Mouse (Mus musculus) neural tube, embryonic 12.5 days (tissue): ENCODE measurements at regions not wholly inside any gene's neighbourhood (a gene's known extent, or its start where the extent isn't known, plus 50 kb on each side); places are given as distances from the start of the nearest gene placed in this dataset.
"Not testable (repeated sequence)": the region's sequence is repeated elsewhere in the genome, so short reads cannot be mapped to it uniquely, and the experiment has no call there.

Source experiments
- ATAC-seq: fragments of 200-750 bp; cut with Nextera tagmentation; 2 replicates; pipeline ENCODE4 v1.8.0; 2017; ENCODE audit warnings: low read depth, mild to moderate bottlenecking, moderate TSS enrichment, moderate library complexity; ENCODE audit not compliant: low FRiP score
- H3K27ac ChIP-seq: fragments of 300-500 bp; sonication (generic); 2 replicates; pipeline ENCODE4 v1.5.1; 2016
- H3K27me3 ChIP-seq: fragments of 300-500 bp; sonication (generic); replicated peaks from 2 replicates; pipeline ENCODE4 v1.6.1; 2016; ENCODE audit warnings: mild to moderate bottlenecking
- H3K36me3 ChIP-seq: fragments of 300-500 bp; sonication (generic); 2 replicates; pipeline ENCODE4 v1.6.1; 2016; ENCODE audit warnings: mild to moderate bottlenecking
- H3K4me1 ChIP-seq: fragments of 300-500 bp; sonication (generic); 2 replicates; pipeline ENCODE4 v1.6.1; 2016
- H3K4me2 ChIP-seq: fragments of 300-500 bp; sonication (generic); replicated peaks from 2 replicates; pipeline ENCODE4 v1.6.1; 2016; ENCODE audit warnings: mild to moderate bottlenecking
- H3K4me3 ChIP-seq: fragments of 300-500 bp; sonication (generic); 2 replicates; pipeline ENCODE4 v1.5.1; 2016
- H3K9ac ChIP-seq: fragments of 300-500 bp; sonication (generic); 2 replicates; pipeline ENCODE4 v1.6.1; 2016; ENCODE audit warnings: mild to moderate bottlenecking
- H3K9me3 ChIP-seq: fragments of 300-500 bp; sonication (generic); 2 replicates; pipeline ENCODE4 v1.6.1; 2016; ENCODE audit warnings: mild to moderate bottlenecking
- WGBS: fragments of 180-500 bp; shearing (Covaris S2); methylation state at CpG from one replicate; pipeline ENCODE4 v1.1.7; 2016; 5-methylcytosine and 5-hydroxymethylcytosine counted together

DNA sequence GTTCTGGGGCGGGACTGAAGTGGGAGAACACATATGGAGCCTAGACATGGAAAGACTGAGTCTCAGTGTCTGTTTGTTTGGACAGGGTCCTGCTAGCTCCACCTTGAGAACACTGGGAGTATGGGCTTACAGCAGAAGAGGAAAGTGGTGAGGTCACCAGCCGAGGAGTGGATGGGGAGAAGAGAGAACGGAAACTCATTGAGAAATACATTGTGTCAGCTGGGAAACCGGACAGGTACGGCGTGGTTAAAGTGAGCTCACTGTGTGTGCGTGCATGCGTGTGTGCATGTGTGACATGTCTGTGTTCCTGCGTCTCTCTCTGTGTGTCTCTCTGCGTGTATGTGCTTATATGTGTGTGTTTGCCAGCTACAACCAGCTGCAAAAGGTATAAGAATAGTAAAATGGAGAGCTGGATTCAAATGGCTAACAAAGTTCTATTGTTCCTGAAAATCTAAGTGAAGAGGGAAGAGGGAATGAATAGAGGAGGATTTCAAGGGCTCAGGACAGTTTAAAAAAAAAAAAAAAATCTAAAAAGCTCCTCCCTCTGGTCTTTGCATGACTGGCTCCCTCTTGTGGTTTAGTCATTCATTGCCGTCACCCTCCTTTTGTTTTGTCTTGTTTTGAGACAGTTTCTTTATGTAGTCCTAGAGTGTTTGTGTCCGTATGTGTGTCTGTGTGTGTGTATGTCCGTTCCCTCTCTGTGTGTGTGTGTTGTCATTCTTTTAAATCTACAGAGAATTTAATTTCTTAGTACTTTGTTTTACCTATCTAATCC lies 52.0 kb upstream of the Ak4 start:
- 68% methylated on average over 13 of the region's 13 CpGs for WGBS
- no peaks in the 10 kb centered on the region for H3K9me3 ChIP-seq
- no peak overlapping the region for H3K9ac ChIP-seq
- no peak overlapping the region for H3K4me3 ChIP-seq
- H3K36me3 ChIP-seq = no peaks in the 10 kb centered on the region
- no peak overlapping the region for H3K4me2 ChIP-seq
- H3K27ac ChIP-seq = no peak overlapping the region
- peak; percentile 48; the same call in 1 of the 2 replicates for ATAC-seq
- H3K27me3 ChIP-seq = no peaks in the 10 kb centered on the region
- H3K4me1 ChIP-seq = no peaks in the 10 kb centered on the region

DNA sequence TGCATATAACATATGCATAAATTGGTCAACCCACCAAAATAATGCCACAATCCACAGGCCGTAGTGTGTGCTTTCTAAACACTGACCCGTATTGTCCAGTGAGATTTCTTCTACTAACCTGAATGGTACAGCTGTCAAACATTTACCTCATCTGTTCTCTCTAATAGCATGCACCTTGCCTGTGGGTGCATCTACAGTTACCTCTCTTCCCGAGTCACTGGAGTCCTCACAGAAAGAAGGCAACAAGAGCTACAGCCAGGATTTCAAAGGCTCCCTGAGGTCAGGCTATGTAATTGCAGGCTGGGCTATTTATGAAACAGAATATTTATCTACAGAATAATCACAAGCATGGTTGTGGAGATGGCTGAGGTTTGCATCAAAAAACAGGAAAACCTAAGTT lies 53.8 kb upstream of the Ak4 start:
- Histone ChIP-seq H3K4me1 (no peaks in the 10 kb centered on the region), H3K4me2 (no peak overlapping the region), H3K9me3 (no peaks in the 10 kb centered on the region), H3K27ac (no peak overlapping the region), H3K4me3 (no peak overlapping the region), H3K36me3 (no peaks in the 10 kb centered on the region), H3K27me3 (no peaks in the 10 kb centered on the region), H3K9ac (no peak overlapping the region)
- ATAC-seq = no peak
- 86% methylated on average over 3 of the region's 3 CpGs for WGBS

GRCm38 (mm10) chr4:101364716-101365115 lies 54.4 kb upstream of the Ak4 start:
- no peak overlapping the region for H3K4me3 ChIP-seq
- no peak overlapping the region for H3K9ac ChIP-seq
- no peak overlapping the region for H3K4me2 ChIP-seq
- no peak for ATAC-seq
- no peaks in the 10 kb centered on the region for H3K4me1 ChIP-seq
- H3K27me3 ChIP-seq = no peaks in the 10 kb centered on the region
- H3K27ac ChIP-seq = no peak overlapping the region
- no peaks in the 10 kb centered on the region for H3K9me3 ChIP-seq
- H3K36me3 ChIP-seq = no peaks in the 10 kb centered on the region
- WGBS = 86% methylated on average over 2 of the region's 2 CpGs

DNA sequence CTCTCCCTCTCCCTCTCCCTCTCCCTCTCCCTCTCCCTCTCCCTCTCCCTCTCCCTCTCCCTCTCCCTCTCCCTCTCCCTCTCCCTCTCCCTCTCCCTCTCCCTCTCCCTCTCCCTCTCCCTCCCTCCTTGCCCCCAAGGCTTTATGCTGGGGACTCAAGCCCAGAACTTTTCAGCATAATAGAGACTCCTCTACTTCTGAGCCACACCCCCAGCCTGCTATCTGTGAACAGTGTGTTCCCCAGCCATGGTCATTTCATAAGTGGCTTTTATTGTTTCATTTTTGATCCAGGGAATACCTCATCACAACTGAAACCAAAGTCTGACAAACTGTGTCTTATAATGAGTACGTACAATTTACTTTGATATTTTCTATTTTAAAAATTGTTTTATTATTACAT lies 55.8 kb upstream of the Ak4 start:
- H3K27ac ChIP-seq, H3K9me3 ChIP-seq, H3K4me2 ChIP-seq, ATAC-seq, H3K4me1 ChIP-seq, H3K27me3 ChIP-seq, H3K9ac ChIP-seq, H3K4me3 ChIP-seq, H3K36me3 ChIP-seq: not testable (repeated sequence)
- 91% methylated on average over 1 of the region's 1 CpGs for WGBS

DNA sequence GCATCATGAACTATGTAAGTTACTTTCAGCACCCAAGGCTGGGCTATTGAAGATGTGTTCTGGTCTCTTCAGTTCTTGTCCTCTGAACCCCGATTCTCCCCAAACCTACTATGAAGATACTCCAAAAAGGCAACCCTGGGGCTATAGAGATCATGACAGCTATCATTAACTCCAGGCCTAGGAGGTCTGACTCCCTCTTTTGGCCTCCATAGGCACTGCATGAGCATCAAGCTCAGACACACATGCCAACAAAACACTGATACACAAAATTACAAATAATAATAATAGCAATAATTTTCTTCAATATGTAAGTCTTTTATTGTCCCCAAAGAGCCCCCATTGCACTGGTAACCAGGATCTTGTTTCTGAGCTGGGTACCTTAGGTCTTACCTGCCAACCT lies 57.3 kb upstream of the Ak4 start:
- no peak for ATAC-seq
- Histone ChIP-seq H3K4me1 (peaks cover 10% of the 10 kb centered on the region), H3K9me3 (no peaks in the 10 kb centered on the region), H3K4me2 (no peak overlapping the region), H3K27ac (no peak overlapping the region), H3K36me3 (no peaks in the 10 kb centered on the region), H3K4me3 (no peak overlapping the region), H3K27me3 (no peaks in the 10 kb centered on the region), H3K9ac (no peak overlapping the region)
- WGBS = 94% methylated on average over 1 of the region's 1 CpGs

DNA sequence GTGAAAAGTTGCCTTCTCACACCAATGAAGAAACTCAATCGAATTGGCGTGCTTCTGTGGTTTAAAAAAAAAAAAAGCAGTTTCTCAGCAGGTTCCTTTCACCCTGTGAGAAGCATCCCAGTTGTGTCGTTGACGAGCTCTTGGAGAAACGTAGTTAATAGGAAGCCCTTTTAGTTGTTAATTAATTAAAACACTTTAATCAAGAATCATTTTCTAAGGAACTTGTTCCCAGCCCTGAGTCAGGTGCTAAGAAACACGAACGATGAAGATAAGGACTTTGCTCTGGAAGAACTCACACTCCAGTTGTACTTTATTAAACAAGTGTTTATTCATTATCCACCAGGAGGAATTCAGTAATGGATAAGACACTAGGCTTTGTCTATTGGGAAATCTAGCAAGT lies 58.8 kb upstream of the Ak4 start:
- no peak for ATAC-seq
- Histone ChIP-seq H3K4me2 (no peak overlapping the region), H3K27me3 (no peaks in the 10 kb centered on the region), H3K9ac (no peak overlapping the region), H3K4me1 (peaks cover 12% of the 10 kb centered on the region), H3K4me3 (no peak overlapping the region), H3K36me3 (no peaks in the 10 kb centered on the region), H3K9me3 (no peaks in the 10 kb centered on the region), H3K27ac (no peak overlapping the region)
- WGBS = 82% methylated on average over 7 of the region's 7 CpGs

GRCm38 (mm10) chr4:101359119-101359518 lies 60.0 kb upstream of the Ak4 start:
- Histone ChIP-seq H3K27me3 (no peaks in the 10 kb centered on the region), H3K4me1 (peaks cover 24% of the 10 kb centered on the region), H3K4me3 (no peak overlapping the region), H3K9me3 (no peaks in the 10 kb centered on the region), H3K27ac (no peak overlapping the region), H3K9ac (no peak overlapping the region), H3K36me3 (no peaks in the 10 kb centered on the region), H3K4me2 (no peak overlapping the region)
- WGBS = 83% methylated on average over 5 of the region's 5 CpGs
- no peak for ATAC-seq

GRCm38 (mm10) chr4:101358525-101358924 lies 60.6 kb upstream of the Ak4 start:
- Histone ChIP-seq H3K4me2 (no peak overlapping the region), H3K27me3 (no peaks in the 10 kb centered on the region), H3K36me3 (no peaks in the 10 kb centered on the region), H3K4me3 (no peak overlapping the region), H3K9ac (no peak overlapping the region), H3K27ac (no peak overlapping the region), H3K4me1 (peaks cover 30% of the 10 kb centered on the region), H3K9me3 (no peaks in the 10 kb centered on the region)
- ATAC-seq = no peak
- 96% methylated on average over 3 of the region's 3 CpGs for WGBS

GRCm38 (mm10) chr4:101357923-101358322 lies 61.2 kb upstream of the Ak4 start:
- 0 out of 2 replicates have a peak overlapping the region, but pooled peaks have one; percentile 91 for H3K4me3 ChIP-seq

DNA sequence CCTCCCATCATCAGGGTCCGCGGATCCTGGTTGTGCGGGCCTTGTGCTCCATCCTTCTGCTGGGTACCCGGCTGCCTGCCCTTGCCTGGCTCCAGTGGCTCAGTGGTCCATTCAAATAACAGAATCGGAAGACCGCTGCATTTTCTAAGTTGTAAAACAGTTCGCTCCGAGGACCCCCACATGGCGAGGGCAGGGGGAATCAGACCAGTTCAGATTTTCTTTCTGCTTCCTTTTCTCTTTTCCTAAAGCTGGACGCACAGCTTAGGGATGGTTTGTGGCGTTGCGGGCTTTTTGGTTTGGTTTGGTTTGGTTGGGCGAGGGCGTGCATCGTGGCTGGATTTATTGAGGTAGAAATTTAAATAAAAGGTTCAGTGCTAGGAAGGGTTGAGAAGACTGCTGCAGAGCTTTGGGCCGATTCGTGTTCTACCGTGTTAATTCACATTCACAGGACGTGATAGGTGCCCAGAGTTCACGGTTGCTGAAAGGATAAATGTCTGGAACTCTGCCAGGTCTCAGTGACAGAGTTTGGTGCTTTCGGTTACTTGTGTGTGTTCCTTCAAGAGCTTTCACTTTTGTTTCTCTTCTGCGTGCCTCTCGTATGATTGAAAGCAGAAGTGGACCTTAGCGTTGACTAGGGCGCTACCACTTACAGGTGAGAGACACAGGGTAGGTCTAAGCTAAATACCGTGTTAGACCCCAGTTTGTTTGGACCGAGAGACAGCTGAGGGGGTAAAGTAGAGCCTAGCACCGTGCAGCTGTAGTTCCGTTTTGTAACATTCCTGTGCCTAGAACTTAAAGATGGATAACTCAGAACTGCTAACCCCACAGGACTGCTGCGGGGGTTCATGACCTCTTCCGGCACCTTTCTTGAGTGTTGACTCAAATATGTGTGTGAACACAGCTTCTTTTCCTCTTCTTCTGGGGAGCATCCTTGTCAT lies 61.9 kb upstream of the Ak4 start:
- 17% methylated on average over 31 of the region's 31 CpGs for WGBS
- no peaks in the 10 kb centered on the region for H3K36me3 ChIP-seq
- peaks cover 35% of the 10 kb centered on the region for H3K4me1 ChIP-seq
- H3K4me3 ChIP-seq = peak overlapping the region; percentile 91
- peak; percentile 38 for ATAC-seq
- no peaks in the 10 kb centered on the region for H3K9me3 ChIP-seq
- H3K27ac ChIP-seq = peak overlapping the region; percentile 84
- peak overlapping the region; percentile 64 for H3K9ac ChIP-seq
- H3K4me2 ChIP-seq = peak overlapping the region; percentile 77
- H3K27me3 ChIP-seq = no peaks in the 10 kb centered on the region

More at GRCm38 (mm10) chr4:101357923-101358322, 61.2 kb upstream of the Ak4 start:
- H3K9ac ChIP-seq = no peak overlapping the region
- no peaks in the 10 kb centered on the region for H3K27me3 ChIP-seq
- no peak overlapping the region for H3K27ac ChIP-seq
- no peak for ATAC-seq
- H3K9me3 ChIP-seq = no peaks in the 10 kb centered on the region
- no peaks in the 10 kb centered on the region for H3K36me3 ChIP-seq
- peak overlapping the region; percentile 77 for H3K4me2 ChIP-seq
- WGBS = 65% methylated on average over 8 of the region's 8 CpGs
- H3K4me1 ChIP-seq = peaks cover 32% of the 10 kb centered on the region

DNA sequence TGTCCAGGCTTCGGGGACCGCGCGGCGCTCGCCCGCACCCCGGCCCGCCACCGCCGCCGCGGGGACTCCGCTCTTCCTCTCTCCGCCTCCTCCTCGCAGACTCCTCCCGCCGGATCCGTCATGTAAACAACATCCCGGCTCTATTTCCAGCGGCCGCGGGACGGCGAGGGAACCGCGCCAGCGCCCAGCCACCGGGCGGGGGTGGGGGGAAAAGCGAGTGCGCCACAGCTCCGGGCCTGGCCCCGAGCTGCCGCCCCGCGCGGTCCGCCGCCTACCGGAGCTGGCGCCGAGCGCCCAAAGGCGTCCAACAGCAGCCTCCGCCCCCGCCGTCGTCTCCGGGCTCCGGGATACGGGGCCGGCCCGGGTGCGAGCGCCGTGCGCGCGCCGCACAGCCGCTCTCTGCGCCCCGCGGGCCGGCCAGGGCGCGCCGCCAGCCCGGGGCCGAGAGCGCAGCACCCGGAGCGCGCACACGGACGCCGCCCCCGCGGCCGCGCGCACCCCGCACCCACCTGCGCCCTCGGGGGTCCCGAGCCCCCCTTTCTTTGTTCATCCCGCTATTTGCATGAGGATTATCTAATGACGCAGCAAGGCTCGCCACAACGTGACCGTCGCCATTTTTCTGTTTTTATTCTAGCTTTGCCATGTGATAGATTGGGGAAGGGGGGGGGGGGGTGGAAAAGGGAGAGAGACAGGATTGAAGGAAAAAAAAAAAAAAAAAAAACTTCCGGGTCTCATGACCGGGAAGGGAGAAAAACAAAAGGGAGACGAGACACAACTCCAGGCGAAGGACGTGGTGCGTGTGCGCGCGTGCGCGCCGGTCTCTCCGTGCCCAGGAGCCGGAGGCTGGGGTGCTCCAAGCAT lies 62.8 kb upstream of the Ak4 start:
- H3K36me3 ChIP-seq = no peaks in the 10 kb centered on the region
- no peaks in the 10 kb centered on the region for H3K9me3 ChIP-seq
- peak overlapping the region; percentile 91 for H3K9ac ChIP-seq
- peaks cover 35% of the 10 kb centered on the region for H3K4me1 ChIP-seq
- peak overlapping the region; percentile 91 for H3K4me3 ChIP-seq
- under 1% methylated on average over 99 of the region's 107 CpGs for WGBS
- H3K27ac ChIP-seq = peak overlapping the region; percentile 94
- ATAC-seq = peak; percentile 86
- H3K4me2 ChIP-seq = peak overlapping the region; percentile 77
- no peaks in the 10 kb centered on the region for H3K27me3 ChIP-seq
